Mouse (Mus musculus) erythroblast, embryonic 14.5 days (primary cell): ENCODE measurements at regions not wholly inside any gene's neighbourhood (a gene's known extent, or its start where the extent isn't known, plus 50 kb on each side); places are given as distances from the start of the nearest gene placed in this dataset.

Experiments
- H3K27me3 ChIP-seq: 2 replicates; pipeline ENCODE4 v1.6.1; 2012; ENCODE audit warnings: inconsistent platforms; ENCODE audit not compliant: control insufficient read depth
- H3K36me3 ChIP-seq: 2 replicates; pipeline ENCODE4 v1.6.1; 2012; ENCODE audit warnings: mild to moderate bottlenecking, inconsistent platforms; ENCODE audit not compliant: control insufficient read depth
- H3K4me1 ChIP-seq: 2 replicates; pipeline ENCODE4 v1.6.1; 2012; ENCODE audit warnings: inconsistent platforms; ENCODE audit not compliant: control insufficient read depth
- H3K4me3 ChIP-seq: replicated peaks from 2 replicates; pipeline ENCODE3; 2012; ENCODE audit warnings: moderate library complexity, mild to moderate bottlenecking, inconsistent platforms
- H3K9me3 ChIP-seq: 2 replicates; pipeline ENCODE4 v1.6.1; 2012; ENCODE audit warnings: low read length, inconsistent platforms, mixed read lengths; ENCODE audit not compliant: control insufficient read depth
- GATA1 ChIP-seq: IDR thresholded peaks from 2 replicates; pipeline ENCODE4 v1.6.1; 2012; ENCODE audit warnings: low read length, inconsistent platforms, mixed read lengths
- TAL1 ChIP-seq: IDR thresholded peaks from 3 replicates; pipeline ENCODE4 v1.6.1; 2012; ENCODE audit warnings: low read length, inconsistent platforms, mixed read lengths

DNA sequence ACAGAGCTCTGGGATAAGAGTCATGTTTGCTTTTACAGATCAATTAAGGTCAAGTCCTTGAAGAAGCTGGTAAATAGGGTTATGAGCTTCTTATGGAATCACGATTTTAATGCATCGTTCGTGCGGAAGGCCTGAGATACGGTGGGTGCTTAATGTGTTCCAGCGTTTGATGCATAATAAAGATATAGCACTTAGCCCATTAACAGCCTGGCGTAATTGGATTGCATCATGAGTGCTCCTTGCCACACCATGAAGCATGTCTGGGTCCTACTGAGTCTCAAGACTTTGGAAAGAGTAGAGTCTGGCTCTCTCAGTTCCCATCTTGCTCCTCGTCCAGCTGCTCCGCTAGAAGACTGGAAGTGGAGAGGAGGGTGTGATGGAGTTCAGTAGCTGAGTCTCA lies 72.6 kb downstream of the Zfp36l1 start:
- Histone ChIP-seq H3K36me3 (no peaks in the 10 kb centered on the region), H3K9me3 (no peaks in the 10 kb centered on the region), H3K4me1 (peaks cover 57% of the 10 kb centered on the region), H3K27me3 (no peaks in the 10 kb centered on the region), H3K4me3 (no peak overlapping the region)
- TF ChIP-seq TAL1 (no peak), GATA1 (no peak)

GRCm38 (mm10) chr12:80039150-80039549 lies 73.7 kb downstream of the Zfp36l1 start:
- Histone ChIP-seq H3K9me3 (no peaks in the 10 kb centered on the region), H3K27me3 (no peaks in the 10 kb centered on the region), H3K4me3 (no peak overlapping the region), H3K4me1 (peaks cover 67% of the 10 kb centered on the region), H3K36me3 (no peaks in the 10 kb centered on the region)
- no peak for TF ChIP-seq GATA1
- no peak for TF ChIP-seq TAL1

DNA sequence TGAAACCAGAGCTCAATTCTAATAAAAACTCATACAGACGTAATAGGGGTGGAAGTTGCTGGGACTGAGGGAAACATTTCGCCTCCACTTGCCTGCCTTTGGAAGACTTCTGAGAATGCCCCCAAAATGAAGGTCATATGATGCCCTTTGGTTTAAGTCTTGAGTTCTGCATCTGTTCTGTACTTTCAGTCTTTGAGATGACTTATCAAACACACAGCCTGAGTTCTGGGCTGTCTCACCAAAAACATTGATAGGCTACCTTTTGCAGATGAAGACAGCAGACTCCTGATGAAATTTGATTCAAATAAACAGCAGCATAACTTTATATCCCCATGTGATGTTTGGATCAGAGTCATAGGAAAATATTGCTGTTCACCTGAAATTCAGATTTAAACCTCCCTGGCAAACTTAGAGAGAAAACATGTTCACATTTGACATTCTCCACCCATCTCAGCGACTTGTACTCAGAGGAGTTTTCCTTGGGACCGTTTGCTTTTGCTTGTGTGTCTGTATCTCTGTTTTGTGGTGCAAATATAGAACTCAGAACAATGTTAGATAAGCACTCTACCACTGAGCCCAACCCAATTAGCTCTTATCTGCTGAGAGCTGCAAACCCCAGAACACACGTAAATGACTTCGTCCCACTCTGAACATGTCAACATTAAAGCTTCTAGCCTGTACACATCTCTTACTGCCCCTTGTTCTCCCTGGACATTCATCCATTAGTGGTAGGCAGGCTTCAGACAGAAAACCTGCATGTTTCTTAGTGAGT lies 77.1 kb downstream of the Zfp36l1 start:
- no peak overlapping the region for H3K4me3 ChIP-seq
- H3K9me3 ChIP-seq = no peaks in the 10 kb centered on the region
- peaks cover 56% of the 10 kb centered on the region for H3K4me1 ChIP-seq
- H3K36me3 ChIP-seq = no peaks in the 10 kb centered on the region
- no peak for TF ChIP-seq GATA1
- no peaks in the 10 kb centered on the region for H3K27me3 ChIP-seq

DNA sequence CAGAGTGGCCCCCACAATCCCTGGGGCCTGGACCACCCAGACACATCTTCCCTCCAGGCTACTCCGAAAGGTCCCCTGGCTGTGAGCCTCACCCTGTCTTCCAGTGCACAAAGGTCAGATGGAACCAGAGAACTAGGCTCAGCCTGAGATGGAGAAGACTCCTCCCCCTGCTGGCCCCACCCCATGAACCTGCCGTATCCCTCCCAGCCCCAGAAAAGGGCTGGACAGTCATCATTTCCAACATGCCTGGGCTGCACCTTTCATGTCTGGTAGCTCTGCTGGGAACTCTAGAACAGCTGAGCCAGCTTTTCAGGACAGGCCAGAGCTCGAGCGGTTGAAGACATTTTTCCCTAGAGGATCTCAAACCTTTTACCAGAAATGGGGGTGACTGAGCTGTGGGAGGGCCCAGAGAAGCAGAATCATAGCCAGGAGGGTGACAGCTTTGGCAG lies 77.8 kb downstream of the Zfp36l1 start:
- H3K36me3 ChIP-seq = no peaks in the 10 kb centered on the region
- no peaks in the 10 kb centered on the region for H3K9me3 ChIP-seq
- peaks cover 52% of the 10 kb centered on the region for H3K4me1 ChIP-seq
- no peak overlapping the region for H3K4me3 ChIP-seq
- TF ChIP-seq TAL1 (no peak), GATA1 (no peak)
- no peaks in the 10 kb centered on the region for H3K27me3 ChIP-seq

DNA sequence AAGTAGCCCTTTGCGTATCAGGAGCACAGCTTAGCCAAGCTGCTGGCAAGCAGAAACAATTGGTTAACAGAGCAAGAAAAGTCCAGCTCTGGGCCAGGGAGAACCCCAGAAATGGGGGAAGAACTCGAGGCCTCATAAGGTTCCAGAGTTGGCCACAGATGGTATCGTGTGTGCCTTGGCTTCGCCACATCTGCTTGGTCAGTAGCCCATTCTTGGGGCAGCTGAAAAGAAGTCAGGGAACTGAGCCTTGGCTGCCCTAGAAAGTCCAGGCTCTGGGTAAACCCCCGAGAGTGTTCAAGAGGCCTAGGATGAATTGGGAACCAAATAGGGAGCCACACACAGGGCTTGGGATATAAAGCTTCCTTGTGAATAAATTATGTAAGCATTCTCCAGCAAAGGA lies 78.7 kb downstream of the Zfp36l1 start:
- Histone ChIP-seq H3K27me3 (no peaks in the 10 kb centered on the region), H3K9me3 (no peaks in the 10 kb centered on the region), H3K4me3 (no peak overlapping the region), H3K36me3 (no peaks in the 10 kb centered on the region), H3K4me1 (peaks cover 46% of the 10 kb centered on the region)
- TF ChIP-seq GATA1 (no peak), TAL1 (no peak)

- TF ChIP-seq TAL1 = no peak
- TF ChIP-seq GATA1 = no peak
- Histone ChIP-seq H3K9me3 (no peaks in the 10 kb centered on the region), H3K27me3 (no peaks in the 10 kb centered on the region), H3K4me3 (no peak overlapping the region), H3K4me1 (peaks cover 34% of the 10 kb centered on the region), H3K36me3 (no peaks in the 10 kb centered on the region)
Observed at GRCm38 (mm10) chr12:80032520-80032919, 80.3 kb downstream of the Zfp36l1 start.

GRCm38 (mm10) chr12:80028301-80028700 lies 84.5 kb downstream of the Zfp36l1 start:
- Histone ChIP-seq H3K27me3 (peaks cover 14% of the 10 kb centered on the region), H3K36me3 (no peaks in the 10 kb centered on the region), H3K4me1 (peaks cover 6% of the 10 kb centered on the region; the same call in 1 of the 2 replicates), H3K9me3 (no peaks in the 10 kb centered on the region), H3K4me3 (no peak overlapping the region)
- TF ChIP-seq GATA1 (no peak), TAL1 (no peak)

GRCm38 (mm10) chr12:80023107-80024078 lies 89.4 kb downstream of the Zfp36l1 start:
- Histone ChIP-seq H3K36me3 (no peaks in the 10 kb centered on the region), H3K4me3 (no peak overlapping the region), H3K27me3 (peaks cover 32% of the 10 kb centered on the region), H3K4me1 (no peaks in the 10 kb centered on the region), H3K9me3 (no peaks in the 10 kb centered on the region)
- TF ChIP-seq TAL1 (no peak), GATA1 (no peak)
